ENCODE assay signal across 11 mouse cellular contexts in the genomic region with DNA sequence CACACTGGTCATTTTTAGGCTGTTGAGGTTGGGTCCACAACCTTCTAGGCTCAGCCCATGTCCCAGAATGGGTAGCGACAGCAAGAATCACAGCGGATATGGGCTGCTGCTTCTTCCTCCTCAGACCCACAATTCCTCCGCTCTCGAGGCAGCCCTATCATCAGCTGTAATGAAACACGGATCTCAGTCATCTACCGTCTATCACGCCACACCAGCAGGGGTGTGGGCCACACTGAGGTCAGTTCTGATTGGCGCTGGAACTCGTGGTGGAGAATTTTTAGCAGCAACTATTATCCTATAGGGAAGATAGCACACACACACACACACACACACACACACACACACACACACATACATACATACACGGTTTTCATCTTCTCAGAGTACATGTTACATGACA. TPM values are rescaled to one million over a fixed set of nuclear protein-coding genes. Genes with fewer than 3 reads are reported as not detected.
DNase-seq lines count a peak whose midpoint lies in the region; ATAC-seq and TF ChIP-seq lines count a peak whose summit lies in the region.
"Had no signal": no experiment of that assay in that cellular context is flagged by ENCODE, and none has a peak within 500 bp of the region (broad histone marks: within the 10 kb centered on the region; RNA-seq: fewer than 3 reads in every experiment).

No protein-coding gene starts in this region.

- no peak overlapping the region for H3K9ac ChIP-seq in ES-Bruce4 (ENCODE audit: low read depth, poor library complexity, severe bottlenecking)
- H3K9ac ChIP-seq in intestine, embryonic 15.5 days: no peak overlapping the region

- H3K4me3 ChIP-seq in gastrocnemius, adult 2 months: no peak overlapping the region
- no peak overlapping the region for H3K4me3 ChIP-seq in kidney, adult 2 months (ENCODE audit: insufficient read depth, low read depth, low read length)
- H3K4me3 ChIP-seq in ES-Bruce4 (ENCODE audit: low read depth, low read length): no peak overlapping the region
- H3K4me3 ChIP-seq in intestine, embryonic 15.5 days (replicated peaks): no peak overlapping the region
- no peak overlapping the region for H3K4me3 ChIP-seq in thymus, adult 2 months (ENCODE audit: control insufficient read depth, insufficient read depth, low read length)

- WGBS in kidney, adult 2 months: 79% methylated on average over 10 of the region's 10 CpGs
- WGBS in intestine, embryonic 15.5 days: 70% methylated on average over 10 of the region's 10 CpGs
- 93% methylated on average over 10 of the region's 10 CpGs for WGBS in thymus, adult 2 months

- no peak for TF ChIP-seq POLR2A in kidney, adult 2 months (IDR thresholded peaks at IDR 0.05; ENCODE audit: low read depth, low read length)
- no peak for TF ChIP-seq POLR2A in ES-Bruce4 (IDR thresholded peaks at IDR 0.05; ENCODE audit: insufficient read depth, low read length)
- TF ChIP-seq POLR2A in thymus, adult 2 months (IDR thresholded peaks at IDR 0.05; ENCODE audit: control insufficient read depth, extremely low read depth, insufficient read depth, low read length, poor library complexity): no peak

- no peak for ATAC-seq in intestine, embryonic 15.5 days

- DNase-seq in gastrocnemius, adult 2 months: no peak
- no peak for DNase-seq in gastrocnemius, postnatal 14 days
- DNase-seq in kidney, adult 2 months: no peak
- DNase-seq in kidney, postnatal 10 days: no peak
- no peak for DNase-seq in thymus, adult 2 months
- no peak for DNase-seq in cerebellum, adult 9-10 months
- DNase-seq: cerebellum, adult 11 months; kidney, adult 18-20 months; thymus, postnatal 25 days had no signal

- H3K27ac ChIP-seq in gastrocnemius, adult 2 months: peak overlapping the region; percentile 86
- peak overlapping the region; percentile 72 for H3K27ac ChIP-seq in kidney, adult 2 months (ENCODE audit: insufficient read depth, low read depth, low read length)
- H3K27ac ChIP-seq in ES-Bruce4 (ENCODE audit: insufficient read depth, low read length): peak overlapping the region; percentile 98
- peak overlapping the region; percentile 97 for H3K27ac ChIP-seq in intestine, embryonic 15.5 days
- no peak overlapping the region for H3K27ac ChIP-seq in thymus, adult 2 months (ENCODE audit: control insufficient read depth, insufficient read depth, low read length)

- H3K36me3 ChIP-seq in kidney, adult 2 months (ENCODE audit: control insufficient read depth, insufficient read depth, low read length): no peaks in the 10 kb centered on the region
- no peaks in the 10 kb centered on the region for H3K36me3 ChIP-seq in ES-Bruce4 (ENCODE audit: control insufficient read depth, insufficient read depth, low read length, poor library complexity, severe bottlenecking)
- H3K36me3 ChIP-seq in intestine, embryonic 15.5 days: no peaks in the 10 kb centered on the region
- no peaks in the 10 kb centered on the region for H3K36me3 ChIP-seq in thymus, adult 2 months (ENCODE audit: control insufficient read depth, insufficient read depth, low read length)

- H3K9me3 ChIP-seq in ES-Bruce4 (replicated peaks; ENCODE audit: control insufficient read depth, insufficient read depth, low read length, poor library complexity, severe bottlenecking): no peaks in the 10 kb centered on the region
- no peaks in the 10 kb centered on the region for H3K9me3 ChIP-seq in intestine, embryonic 15.5 days

- intact Hi-C loops in gastrocnemius, adult 2 months (cut with DNase I): no loop called here
- intact Hi-C loops in gastrocnemius, postnatal 14 days (cut with DNase I; ENCODE audit: low total_unique reads): no loop called here

- TF ChIP-seq EP300 in ES-Bruce4 (IDR thresholded peaks at IDR 0.05; ENCODE audit: insufficient read depth, low read depth, low read length): no peak

- H3K27me3 ChIP-seq in kidney, adult 2 months (replicated peaks; ENCODE audit: control insufficient read depth, insufficient read depth, low read length): no peaks in the 10 kb centered on the region
- H3K27me3 ChIP-seq in ES-Bruce4 (ENCODE audit: control insufficient read depth, insufficient read depth, low read length, poor library complexity, severe bottlenecking): no peaks in the 10 kb centered on the region
- no peaks in the 10 kb centered on the region for H3K27me3 ChIP-seq in intestine, embryonic 15.5 days (replicated peaks)
- no peaks in the 10 kb centered on the region for H3K27me3 ChIP-seq in thymus, adult 2 months (ENCODE audit: control insufficient read depth, insufficient read depth, low read length)

- no peak overlapping the region for H3K4me2 ChIP-seq in intestine, embryonic 15.5 days (replicated peaks)

- peaks cover 4% of the 10 kb centered on the region for H3K4me1 ChIP-seq in kidney, adult 2 months (ENCODE audit: control insufficient read depth, insufficient read depth, low read length)
- peaks cover 12% of the 10 kb centered on the region for H3K4me1 ChIP-seq in ES-Bruce4 (ENCODE audit: control insufficient read depth, insufficient read depth, low read length)
- H3K4me1 ChIP-seq in intestine, embryonic 15.5 days (replicated peaks): peaks cover 46% of the 10 kb centered on the region
- 0 out of 2 replicates have a peak, but pooled peaks cover 2% of the 10 kb centered on the region for H3K4me1 ChIP-seq in thymus, adult 2 months (replicated peaks; ENCODE audit: control insufficient read depth, insufficient read depth, low read length)

- TF ChIP-seq CTCF in gastrocnemius, adult 2 months (IDR thresholded peaks at IDR 0.05): no peak
- TF ChIP-seq CTCF in kidney, adult 2 months (conservative IDR thresholded peaks at IDR 0.05; ENCODE audit: insufficient read depth, insufficient read length, low read depth, low read length): no peak
- no peak for TF ChIP-seq CTCF in ES-Bruce4 (IDR thresholded peaks at IDR 0.05; ENCODE audit: low read depth, low read length)
- TF ChIP-seq CTCF in thymus, adult 2 months (IDR thresholded peaks at IDR 0.05; ENCODE audit: borderline replicate concordance, control insufficient read depth, extremely low read depth, insufficient read depth, low read length, poor library complexity): no peak

RNA-seq across cellular contexts. Expression of gene Kirrel, which starts 25.1 kb away (rescaled TPM):
- total RNA-seq in gastrocnemius, adult 2 months (2021): 1 to 10 TPM; 4.1 to 5.7 TPM
- total RNA-seq in gastrocnemius, postnatal 14 days (2021): 10 to 100 TPM in 1 of 2 experiments, 1 to 10 TPM in 1; 8.4 to 10.5 TPM
- 10.0 and 10.2 TPM in 2 replicates for polyA plus RNA-seq in kidney, adult 2 months (2012; rRNA removed)
- 38.3 and 39.9 TPM in 2 replicates for polyA plus RNA-seq in ES-Bruce4 (2011; ENCODE audit: insufficient read depth, insufficient read length, low read depth, missing spikeins)
- polyA plus RNA-seq in intestine, embryonic 15.5 days (2015; fragmentation: Nextera tagmentation; extraction: Ambion mirVana): 11.0 and 11.8 TPM in 2 replicates
- polyA plus RNA-seq in thymus, adult 2 months (2012; rRNA removed): 2.6 and 2.9 TPM in 2 replicates
